Mouse (Mus musculus) layer of hippocampus, adult 9-11 months (tissue): ENCODE data around the gene Gjc1.
A peak's percentile ranks its signal among the peaks of the same experiment; 100 is the strongest.

ENCODE experiments used
- DNase-seq: peaks from one replicate; pipeline ENCODE4 v3.0.0; 2022

The Gjc1 gene

GRCm38 (mm10) chr11:102810721-102811485 lies 8.6 kb downstream of the Gjc1 start:
- DNase-seq, result no peak

- no peak for DNase-seq
These were observed 11.3 kb downstream of the Gjc1 start for GRCm38 (mm10) chr11:102808246-102808645.

GRCm38 (mm10) chr11:102803453-102803852 lies 16.0 kb downstream of the Gjc1 start:
- no peak for DNase-seq

- no peak for DNase-seq
These were observed 25.3 kb downstream of the Gjc1 start for GRCm38 (mm10) chr11:102794157-102794556.

DNA sequence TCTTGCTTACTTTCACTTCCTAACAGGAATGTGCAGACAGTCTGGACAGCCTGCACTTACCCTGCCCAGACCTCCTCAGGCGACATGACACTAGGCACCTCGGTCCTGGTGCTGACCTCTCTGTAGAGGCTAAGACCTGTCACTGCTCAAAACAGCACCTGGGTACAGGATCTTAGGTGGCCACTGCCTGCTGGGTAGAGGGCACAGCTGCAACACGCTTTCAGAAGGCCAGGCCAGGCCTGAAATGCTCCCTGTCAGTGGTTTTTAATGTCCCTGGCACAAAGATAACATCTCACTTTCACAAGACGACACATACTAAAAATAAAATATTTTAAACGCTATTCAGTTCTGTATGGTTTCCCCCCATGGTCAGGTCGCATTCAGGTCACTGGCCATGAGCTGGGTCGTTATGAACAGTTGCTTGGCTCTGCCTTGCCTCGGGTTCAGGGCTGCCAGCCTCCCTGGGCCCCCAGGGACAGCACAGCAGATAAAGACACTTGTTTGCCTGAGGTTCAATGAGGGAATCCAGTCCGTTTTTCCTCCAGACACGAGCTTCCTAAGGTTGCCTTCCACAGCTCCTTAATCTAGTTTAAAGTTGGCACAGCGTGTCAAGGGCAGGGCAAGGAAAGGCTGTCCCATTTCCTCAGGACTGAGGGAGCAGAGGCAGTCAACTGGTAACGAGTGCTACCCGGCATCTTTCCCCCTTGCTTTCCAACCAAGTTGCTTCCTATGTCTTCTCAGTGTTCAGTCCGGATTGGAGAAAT lies 27.6 kb downstream of the Gjc1 start:
- no peak for DNase-seq

- DNase-seq, result no peak
These were observed 31.8 kb downstream of the Gjc1 start for GRCm38 (mm10) chr11:102787688-102788177.

DNA sequence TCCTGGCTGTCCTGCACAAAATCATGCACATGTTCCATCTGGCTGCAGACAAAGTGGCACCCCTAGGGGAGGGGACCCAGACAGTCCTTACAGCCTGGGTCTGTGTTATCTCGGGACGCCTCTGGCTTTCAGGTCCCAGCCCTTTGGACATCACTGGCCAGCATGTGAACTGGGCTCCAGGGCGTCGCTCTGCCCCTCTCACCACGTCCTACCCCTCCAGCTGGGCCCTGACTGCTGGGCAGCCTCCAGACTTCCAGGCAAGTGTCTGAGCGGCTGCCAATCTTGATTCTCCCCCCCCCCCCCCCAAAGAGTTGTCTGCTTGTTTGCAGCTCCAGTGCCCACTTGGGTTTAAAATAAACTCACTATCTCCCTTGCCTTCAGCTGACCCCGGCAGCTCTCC lies 36.1 kb downstream of the Gjc1 start:
- no peak for DNase-seq

GRCm38 (mm10) chr11:102781523-102781922 lies 38.0 kb downstream of the Gjc1 start:
- DNase-seq, result no peak

GRCm38 (mm10) chr11:102780986-102781351 lies 38.5 kb downstream of the Gjc1 start:
- no peak for DNase-seq

GRCm38 (mm10) chr11:102780271-102780985 lies 39.1 kb downstream of the Gjc1 start:
- DNase-seq, result no peak

GRCm38 (mm10) chr11:102779824-102780223 lies 39.7 kb downstream of the Gjc1 start:
- DNase-seq, result no peak

GRCm38 (mm10) chr11:102779081-102779638 lies 40.3 kb downstream of the Gjc1 start:
- DNase-seq, result no peak

GRCm38 (mm10) chr11:102778597-102778996 lies 40.9 kb downstream of the Gjc1 start:
- DNase-seq, result no peak

DNA sequence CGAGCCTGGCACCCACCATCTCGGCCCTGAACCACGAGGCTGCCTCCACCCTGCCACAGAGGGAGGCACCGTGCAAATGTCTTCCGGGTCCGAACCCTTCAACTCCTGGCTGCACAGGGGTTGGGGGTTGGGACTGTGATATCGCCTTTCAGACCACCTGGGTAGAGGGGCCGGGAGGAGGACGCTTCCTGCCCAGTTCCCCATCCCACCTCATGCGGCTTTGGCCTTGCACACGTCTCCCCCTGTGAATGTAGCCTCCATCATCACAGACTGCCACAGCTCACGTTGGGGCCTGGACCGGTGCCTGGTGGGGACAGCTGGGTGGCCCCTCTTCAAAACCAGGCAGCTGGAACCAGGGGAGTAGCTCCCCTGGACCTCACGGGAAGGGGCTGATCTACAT lies 41.3 kb downstream of the Gjc1 start:
- DNase-seq, result no peak

- DNase-seq, result no peak
These were observed 41.9 kb downstream of the Gjc1 start for GRCm38 (mm10) chr11:102777598-102777997.

DNA sequence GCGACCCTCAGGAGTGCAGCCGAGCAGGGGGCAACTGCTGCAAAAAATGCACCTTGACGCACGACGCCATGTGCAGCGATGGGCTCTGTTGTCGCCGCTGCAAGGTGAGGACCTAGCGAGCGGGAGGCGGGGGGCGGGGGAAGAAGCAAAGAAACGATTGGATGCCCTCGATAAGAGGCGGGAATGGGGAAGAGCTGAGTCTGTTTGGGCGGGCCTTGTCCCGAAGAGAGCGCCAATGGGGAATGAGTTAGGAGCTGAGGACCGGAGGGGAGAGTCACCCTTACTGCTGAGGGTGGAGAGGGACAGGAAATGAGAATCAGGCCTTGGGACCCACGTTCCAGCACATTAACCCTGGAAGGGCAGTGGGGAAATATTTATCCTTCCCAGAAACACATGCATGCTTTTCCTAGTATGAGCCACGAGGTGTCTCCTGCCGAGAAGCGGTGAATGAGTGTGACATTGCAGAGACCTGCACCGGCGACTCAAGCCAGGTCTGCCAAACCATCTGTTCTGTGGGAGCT lies 44.8 kb downstream of the Gjc1 start:
- DNase-seq, result peak; percentile 72

GRCm38 (mm10) chr11:102773713-102774611 lies 45.5 kb downstream of the Gjc1 start:
- peak; percentile 74 for DNase-seq

- DNase-seq, result no peak
These were observed 46.5 kb downstream of the Gjc1 start for GRCm38 (mm10) chr11:102772771-102773700.

DNA sequence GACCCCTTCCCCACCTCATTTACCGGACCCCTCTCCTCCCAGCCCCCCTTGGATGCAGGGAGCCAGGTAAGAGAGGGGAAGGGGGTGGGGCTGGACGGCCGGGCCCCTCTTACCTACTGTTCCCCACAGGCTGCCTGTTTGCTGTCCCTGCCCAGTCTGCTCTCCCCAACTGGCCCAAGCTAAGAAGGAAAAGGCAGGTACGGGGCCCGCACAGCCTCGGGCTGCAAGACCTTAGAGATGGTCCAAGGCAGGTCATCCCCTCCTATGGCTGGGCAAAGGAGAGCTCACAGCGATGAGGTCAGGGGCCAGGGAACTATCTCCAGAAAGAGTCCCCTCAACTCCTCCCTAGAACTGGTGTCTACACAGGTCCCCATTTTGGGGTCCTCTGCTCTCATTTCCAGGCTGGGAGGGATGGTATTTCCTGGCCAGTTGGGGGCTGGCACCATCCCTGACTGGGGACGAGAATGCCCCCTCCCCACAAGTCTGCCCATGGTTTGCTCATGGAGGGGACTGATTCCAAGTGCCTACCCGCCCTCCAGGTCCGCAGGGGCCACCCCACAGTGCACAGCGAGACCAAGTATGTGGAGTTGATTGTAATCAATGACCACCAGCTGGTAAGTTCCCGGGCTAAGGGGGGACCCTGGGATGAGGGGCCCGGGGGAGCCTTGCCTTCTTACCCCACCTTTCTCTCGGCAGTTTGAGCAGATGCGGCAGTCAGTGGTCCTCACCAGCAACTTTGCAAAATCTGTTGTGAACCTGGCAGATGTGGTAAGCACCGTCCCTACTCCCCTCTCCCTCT lies 47.4 kb downstream of the Gjc1 start:
- no peak for DNase-seq
